Mouse (Mus musculus): ENCODE results near the gene Rassf5.

Gene Rassf5

GRCm38 (mm10) chr1:131208081-131208480, 37.0 kb downstream of the Rassf5 start:
- no peak for DNase-seq (ENCODE audit: low read depth)

DNA sequence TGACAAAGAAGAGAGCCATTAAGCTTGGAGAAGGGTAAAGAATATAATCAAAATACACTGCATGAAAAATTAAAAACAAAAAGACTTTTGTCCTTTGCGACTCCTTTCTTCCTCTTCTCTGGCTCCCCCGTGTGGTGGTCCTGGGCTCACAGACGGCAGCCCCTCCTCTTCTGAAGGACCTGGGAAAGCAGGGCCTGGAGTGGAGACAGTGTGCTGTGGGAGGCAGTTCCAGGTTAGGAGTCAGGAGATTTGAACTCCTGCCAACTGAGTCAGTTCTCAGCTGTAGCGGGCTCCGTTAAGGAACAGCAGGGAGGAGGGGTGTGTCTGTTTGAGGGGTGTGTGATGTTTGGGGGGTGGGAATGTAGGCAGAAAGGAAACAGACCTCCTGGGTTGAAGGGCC, 37.5 kb downstream of the Rassf5 start:
- peak; percentile 86 for DNase-seq (ENCODE audit: low read depth)

- peak; percentile 30 for DNase-seq (ENCODE audit: low read depth)
These were observed 38.7 kb downstream of the Rassf5 start for GRCm38 (mm10) chr1:131206342-131206741.

DNA sequence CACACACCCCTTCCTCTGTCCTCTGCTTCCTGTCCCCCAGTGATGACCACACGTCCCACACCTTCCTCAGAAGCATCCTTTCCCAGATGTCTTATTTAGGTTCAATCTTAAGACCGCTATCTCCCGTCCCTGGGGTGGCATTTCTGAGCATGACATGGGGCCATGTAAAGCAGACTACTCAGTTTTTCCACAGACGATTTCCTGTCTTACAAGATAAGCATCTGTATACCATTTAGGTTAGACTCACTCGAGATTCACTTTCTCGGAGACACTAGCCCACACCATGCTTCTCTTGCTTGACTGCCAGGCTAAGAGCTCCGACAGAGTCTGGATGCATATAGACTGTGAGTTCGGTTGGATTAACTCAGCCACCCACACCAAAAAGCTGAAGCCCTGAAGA, 40.6 kb downstream of the Rassf5 start:
- peak; percentile 92 for DNase-seq (ENCODE audit: low read depth)

GRCm38 (mm10) chr1:131201391-131201790, 43.7 kb downstream of the Rassf5 start:
- DNase-seq (ENCODE audit: low read depth): peak; percentile 28

GRCm38 (mm10) chr1:131200588-131200987, 44.5 kb downstream of the Rassf5 start:
- DNase-seq (ENCODE audit: low read depth): no peak

DNA sequence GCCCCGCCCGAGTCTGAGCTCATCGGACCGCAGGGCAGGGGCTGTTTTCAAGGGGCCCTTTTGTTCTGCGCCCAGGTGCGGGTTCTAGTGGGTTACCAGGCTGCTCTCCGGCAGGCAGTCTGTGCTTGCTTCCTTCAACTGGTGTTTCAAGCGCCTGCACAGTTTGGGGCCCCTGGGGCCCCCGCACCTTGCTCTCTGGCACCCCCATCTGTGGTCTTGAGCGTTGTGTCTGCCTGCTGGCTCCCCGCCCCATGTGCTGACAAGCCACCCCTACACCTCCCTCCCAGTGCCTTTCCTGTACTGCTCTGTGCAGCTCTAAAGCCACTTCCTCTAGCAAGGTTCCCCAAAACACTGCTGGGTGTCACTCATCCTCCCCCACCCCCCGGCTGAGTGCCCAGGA, 45.1 kb downstream of the Rassf5 start:
- peak; percentile 96 for DNase-seq (ENCODE audit: low read depth)

- DNase-seq (ENCODE audit: low read depth): peak; percentile 81
These were observed 45.8 kb downstream of the Rassf5 start for GRCm38 (mm10) chr1:131199118-131199821.

DNA sequence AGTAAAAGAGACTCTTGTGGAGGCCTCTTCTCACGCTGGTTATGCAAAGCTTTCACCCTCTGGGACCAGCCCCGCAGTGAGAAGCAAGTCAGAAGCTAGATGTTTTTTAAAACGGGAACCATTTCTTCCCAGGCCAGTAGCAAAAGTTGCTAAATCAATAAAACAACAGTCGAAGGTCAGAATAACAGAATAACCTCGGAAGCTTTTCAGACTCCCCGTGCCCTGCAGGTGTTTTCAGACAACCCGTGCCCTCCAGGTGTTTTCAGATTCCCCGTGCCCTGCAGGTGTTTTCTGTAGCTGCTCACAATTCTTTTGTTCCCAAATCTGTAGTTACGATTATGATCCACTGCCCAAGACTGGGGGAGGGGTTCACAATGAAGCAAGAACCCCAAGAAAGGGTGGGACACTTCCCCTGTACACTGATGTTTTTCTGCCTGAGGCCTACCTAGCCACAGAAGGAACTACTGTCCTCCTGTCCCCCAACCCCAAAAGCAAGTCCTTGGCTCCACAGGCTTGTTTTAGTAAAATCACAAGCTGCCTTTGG, 46.6 kb downstream of the Rassf5 start:
- DNase-seq (ENCODE audit: low read depth): peak; percentile 42

DNA sequence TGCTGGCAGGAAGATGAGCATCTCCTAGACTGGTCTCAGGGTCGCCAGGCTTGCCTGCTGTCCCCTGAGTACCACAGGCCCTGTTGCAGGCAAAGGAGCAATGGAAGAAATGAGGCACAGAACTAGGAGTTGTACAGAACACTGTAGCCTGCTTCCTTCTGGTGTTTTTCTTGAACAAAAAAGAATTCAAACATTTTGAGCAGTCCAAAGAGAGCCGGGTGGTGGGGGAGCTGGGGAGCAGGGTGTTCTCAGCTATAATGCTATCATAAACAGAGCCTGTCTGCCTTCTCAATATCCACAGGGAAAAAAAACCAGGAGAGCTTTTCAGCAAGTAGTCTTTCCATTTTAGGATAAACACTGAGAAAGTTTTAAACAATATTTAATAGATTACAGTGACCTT, 49.0 kb downstream of the Rassf5 start:
- DNase-seq (ENCODE audit: low read depth): no peak

GRCm38 (mm10) chr1:131195653-131196052, 49.4 kb downstream of the Rassf5 start:
- DNase-seq (ENCODE audit: low read depth): no peak

DNA sequence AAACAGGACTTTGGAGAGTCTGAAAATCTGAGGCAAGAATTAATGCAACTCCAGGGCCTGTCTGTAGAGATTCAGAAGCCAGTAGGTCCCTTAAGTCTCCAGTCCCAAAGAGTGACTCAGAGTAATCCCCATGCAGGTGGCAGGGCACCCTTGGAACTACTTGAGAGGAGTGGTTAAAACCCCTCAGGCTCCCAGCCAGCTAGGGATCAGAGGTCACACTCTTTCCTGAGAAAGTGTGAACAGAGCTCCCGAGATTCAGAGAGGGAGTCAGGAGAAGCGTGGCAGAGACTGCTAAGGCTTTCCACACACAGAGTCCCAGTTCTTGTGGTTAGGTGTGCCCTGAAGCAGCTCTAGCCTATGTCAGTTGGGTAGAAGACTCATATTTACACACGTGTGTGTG, 51.3 kb downstream of the Rassf5 start:
- DNase-seq (ENCODE audit: low read depth): peak; percentile 26

- peak; percentile 69 for DNase-seq (ENCODE audit: low read depth)
These were observed 56.4 kb downstream of the Rassf5 start for GRCm38 (mm10) chr1:131188655-131189054.

DNA sequence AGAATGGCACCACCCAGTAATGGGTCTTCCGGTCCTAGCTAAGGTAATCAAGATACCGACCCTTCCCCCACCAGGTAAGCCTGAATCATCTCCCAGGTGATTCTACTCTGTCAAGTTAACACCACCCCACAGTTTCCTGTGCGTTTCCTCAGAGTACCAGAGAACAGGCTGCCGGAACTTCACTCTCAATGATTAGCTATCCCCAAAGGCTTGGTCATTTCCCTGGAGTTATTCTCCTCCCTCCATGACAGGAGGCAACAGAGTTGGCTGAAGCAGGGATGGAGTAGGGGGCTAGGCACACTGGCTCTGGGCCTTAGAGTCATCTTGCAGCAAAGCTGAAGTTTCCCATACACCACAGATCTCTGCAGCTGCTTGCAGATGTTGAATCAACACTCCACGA, 57.2 kb downstream of the Rassf5 start:
- DNase-seq (ENCODE audit: low read depth): peak; percentile 69

- DNase-seq (ENCODE audit: low read depth): peak; percentile 34
These were observed 58.1 kb downstream of the Rassf5 start for GRCm38 (mm10) chr1:131186995-131187394.

- peak; percentile 60 for DNase-seq (ENCODE audit: low read depth)
These were observed 59.1 kb downstream of the Rassf5 start for GRCm38 (mm10) chr1:131185821-131186506.

DNA sequence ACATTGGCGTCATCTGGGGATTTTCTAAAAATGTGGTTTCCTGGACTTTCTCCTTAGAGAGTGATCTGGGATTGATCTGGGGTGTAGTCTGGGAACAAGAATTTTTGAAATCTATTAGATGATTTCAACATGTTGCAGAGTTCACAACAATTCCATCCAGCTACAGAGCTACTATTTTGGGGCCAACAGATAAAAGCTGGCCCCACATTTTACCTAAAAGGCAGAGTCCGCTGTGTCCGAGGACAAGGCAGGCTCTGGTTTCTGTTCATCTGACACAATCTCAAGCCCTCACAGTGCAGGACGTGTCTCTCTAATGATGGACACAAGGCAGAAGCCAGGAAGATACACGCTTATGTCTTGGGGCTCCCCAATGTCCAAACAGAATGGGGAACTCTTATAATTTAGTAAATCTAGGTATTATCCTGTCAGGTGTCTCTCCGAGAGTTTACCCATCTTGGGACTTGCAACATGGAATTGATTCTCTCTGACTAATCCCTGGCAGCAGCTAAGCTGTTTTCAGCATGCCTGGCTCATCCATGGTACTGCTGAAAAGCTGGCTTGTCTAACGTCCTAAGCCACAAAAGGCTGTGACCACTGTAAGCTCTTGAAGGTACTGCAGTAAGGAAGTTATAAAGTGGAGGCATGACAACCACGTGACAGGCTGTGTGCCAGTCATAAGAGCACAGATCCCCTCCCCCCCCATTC, 60.0 kb downstream of the Rassf5 start:
- peak; percentile 47 for DNase-seq (ENCODE audit: low read depth)

DNA sequence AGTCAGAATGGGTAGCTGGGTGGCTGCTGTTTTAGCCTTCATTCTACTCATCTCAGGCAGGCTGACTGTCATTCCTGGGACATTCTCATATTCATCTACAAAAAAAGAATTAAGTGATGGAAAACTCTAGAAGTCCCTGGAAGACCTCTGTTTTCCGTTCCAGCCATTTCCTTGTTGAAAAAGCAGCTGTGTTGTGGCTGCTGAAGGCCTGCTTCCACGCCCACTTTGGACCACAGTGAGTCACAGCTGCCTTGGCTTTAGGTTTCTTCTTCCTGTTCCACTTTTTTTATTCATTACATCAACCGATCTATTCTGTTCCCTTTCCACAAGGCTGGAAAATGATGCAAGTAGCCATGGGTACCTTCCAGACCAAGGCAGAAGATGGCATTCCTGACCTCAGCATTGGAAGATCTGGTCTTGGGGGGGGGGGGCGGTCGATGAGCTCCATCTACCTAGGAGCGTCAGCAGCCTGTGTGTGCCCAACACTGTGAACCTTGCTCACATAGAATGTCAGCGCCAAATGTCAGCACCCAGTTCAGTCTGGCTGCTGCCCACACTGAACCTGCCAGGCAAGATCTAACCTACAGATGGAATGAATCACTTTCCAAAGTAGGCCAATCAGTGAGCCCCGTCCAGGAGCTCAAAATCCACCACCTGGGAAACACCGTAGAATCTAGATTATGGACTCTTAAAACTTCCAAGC, 60.7 kb downstream of the Rassf5 start:
- DNase-seq (ENCODE audit: low read depth): peak; percentile 84

DNA sequence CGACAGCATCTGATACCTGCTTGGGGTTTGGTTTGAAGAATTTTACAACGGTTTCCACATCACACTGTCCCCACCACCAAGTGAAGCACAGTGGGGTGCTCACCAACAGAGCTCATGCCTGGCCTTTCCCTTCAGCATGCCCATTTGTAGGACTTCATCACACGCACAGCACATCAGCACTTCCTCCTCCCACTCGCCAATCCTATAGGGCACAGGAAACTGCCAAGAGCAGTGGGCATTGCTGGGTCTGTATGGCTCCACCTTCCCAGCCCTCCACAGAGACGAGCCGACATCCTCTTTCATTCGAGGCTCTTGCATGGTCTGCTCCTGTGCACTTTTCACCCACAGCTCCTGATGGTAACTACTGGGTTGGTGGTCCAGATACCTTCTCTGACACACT, 61.9 kb downstream of the Rassf5 start:
- DNase-seq (ENCODE audit: low read depth): peak; percentile 55

- DNase-seq (ENCODE audit: low read depth): peak; percentile 93
These were observed 63.2 kb downstream of the Rassf5 start for GRCm38 (mm10) chr1:131181642-131182527.

GRCm38 (mm10) chr1:131180386-131180785, 64.7 kb downstream of the Rassf5 start:
- no peak for DNase-seq (ENCODE audit: low read depth)
